Mouse (Mus musculus): ENCODE results near the gene Zfp72. TPM values are rescaled to one million over a fixed set of nuclear protein-coding genes. Genes with fewer than 3 reads are reported as not detected.
A peak's percentile ranks its signal among the peaks of the same experiment; 100 is the strongest.

Zfp72 gene
- total RNA-seq (2021): 1 to 10 TPM; 5.2 to 5.3 TPM
- long read RNA-seq, experiment 1, full-length matches to known transcripts: 4 of 7 reads
- long read RNA-seq, experiment 1, partial matches to known transcripts: 0 of 7 reads
- long read RNA-seq, experiment 1, other reads (novel, unspliced or antisense): 3 of 7 reads
- long read RNA-seq, experiment 2, full-length matches to known transcripts: 3 of 3 reads
- long read RNA-seq, experiment 2, partial matches to known transcripts: 0 of 3 reads
- long read RNA-seq, experiment 2, other reads (novel, unspliced or antisense): 0 of 3 reads

DNA sequence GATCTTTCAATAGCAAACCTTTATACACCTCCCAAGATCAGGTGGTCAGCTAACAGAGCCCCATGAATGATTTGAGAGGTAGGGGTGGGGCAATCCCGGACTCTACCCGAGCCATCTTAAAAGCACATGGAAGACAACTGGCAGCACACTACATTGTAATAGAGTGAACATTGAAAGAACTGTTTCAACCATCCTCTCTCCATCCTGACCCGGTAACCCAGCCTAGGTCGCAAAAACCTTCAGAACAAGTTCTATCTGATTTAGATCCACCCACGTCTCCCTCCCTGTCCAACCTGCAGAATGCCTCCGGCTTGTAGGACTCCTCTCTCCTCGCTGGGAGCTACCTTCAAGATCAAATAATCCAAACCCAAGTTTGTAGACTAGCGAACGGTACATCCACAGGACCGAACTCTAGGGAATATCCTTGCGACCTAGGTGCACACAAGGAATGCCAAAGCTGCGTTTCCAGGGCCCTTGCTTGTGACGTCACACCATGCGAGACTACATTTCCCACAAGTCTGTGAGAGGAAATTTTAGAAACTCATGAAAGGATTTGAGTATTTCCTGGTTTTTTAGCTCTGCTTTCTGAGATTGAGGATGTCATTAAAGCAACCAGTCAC lies at the start of gene Zfp72:
Zfp72 (minus strand) TSS at position 466 of the 620 bp plus-strand sequence.
- DNase-seq (ENCODE audit: low spot score in 2 of 2): peak; percentile 76 to 83

- no peak for DNase-seq (ENCODE audit: low spot score in 2 of 2)
Observed at GRCm38 (mm10) chr13:74439895-74440294, 49.3 kb upstream of the Zfp72 start.

- DNase-seq (ENCODE audit: low spot score in 2 of 2): no peak
Observed at GRCm38 (mm10) chr13:74399298-74399839, 8.7 kb upstream of the Zfp72 start, which contains the start of gene Ftl1-ps1. TSS of gene Ftl1-ps1 (plus strand) at chr13:74399694.

- no peak for DNase-seq (ENCODE audit: low spot score in 2 of 2)
Observed at GRCm38 (mm10) chr13:74391156-74391555, 520 bp upstream of the Zfp72 start.

GRCm38 (mm10) chr13:74389730-74390129 lies 906 bp downstream of the Zfp72 start:
- no peak for DNase-seq (ENCODE audit: low spot score in 2 of 2)

DNA sequence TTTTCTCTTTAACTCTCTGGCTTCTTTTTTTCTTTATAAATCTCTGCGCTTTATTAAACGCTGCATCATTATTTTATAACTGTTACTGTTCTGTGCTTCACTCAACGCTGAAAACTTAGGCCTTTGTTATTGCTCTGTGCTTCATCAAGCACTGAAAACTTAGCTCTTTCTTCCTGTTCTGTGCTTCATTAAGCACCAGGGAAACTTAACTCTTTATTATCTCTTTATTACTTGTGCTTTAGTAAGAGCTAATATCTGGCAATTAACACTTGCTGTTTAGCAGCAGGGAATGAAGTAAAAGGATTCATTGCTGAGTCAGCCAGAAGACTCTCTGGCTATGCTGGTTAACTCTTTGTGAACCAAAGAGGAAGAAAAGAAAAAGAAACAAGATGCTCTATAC lies 8.3 kb downstream of the Zfp72 start:
- no peak for DNase-seq (ENCODE audit: low spot score in 2 of 2)

- DNase-seq (ENCODE audit: low spot score in 2 of 2): no peak
Observed at GRCm38 (mm10) chr13:74381533-74382276, 8.9 kb downstream of the Zfp72 start.

DNA sequence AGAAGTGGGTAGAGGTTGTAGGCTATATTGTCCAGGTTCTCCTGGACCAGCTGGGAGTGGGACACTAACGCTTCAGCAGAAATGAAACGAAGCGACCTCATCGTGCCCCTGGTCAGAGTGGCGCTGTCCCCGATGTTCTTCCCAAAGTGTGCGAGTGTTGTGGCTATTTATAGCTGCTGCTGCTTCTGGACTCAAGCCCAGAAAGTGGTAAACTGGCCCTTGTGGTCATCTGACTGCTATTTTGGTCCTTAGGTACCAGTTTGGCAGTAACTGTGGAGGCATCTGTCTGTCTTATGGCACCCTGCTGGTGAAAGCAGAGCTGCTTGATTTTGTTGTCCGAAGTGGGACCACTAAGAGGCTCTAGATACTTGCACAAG lies 26.8 kb downstream of the Zfp72 start, which contains the start of gene Lrrc14b:
Lrrc14b (minus strand) TSS at position 147 of the 377 bp plus-strand sequence.
- DNase-seq (ENCODE audit: low spot score in 2 of 2): no peak

DNA sequence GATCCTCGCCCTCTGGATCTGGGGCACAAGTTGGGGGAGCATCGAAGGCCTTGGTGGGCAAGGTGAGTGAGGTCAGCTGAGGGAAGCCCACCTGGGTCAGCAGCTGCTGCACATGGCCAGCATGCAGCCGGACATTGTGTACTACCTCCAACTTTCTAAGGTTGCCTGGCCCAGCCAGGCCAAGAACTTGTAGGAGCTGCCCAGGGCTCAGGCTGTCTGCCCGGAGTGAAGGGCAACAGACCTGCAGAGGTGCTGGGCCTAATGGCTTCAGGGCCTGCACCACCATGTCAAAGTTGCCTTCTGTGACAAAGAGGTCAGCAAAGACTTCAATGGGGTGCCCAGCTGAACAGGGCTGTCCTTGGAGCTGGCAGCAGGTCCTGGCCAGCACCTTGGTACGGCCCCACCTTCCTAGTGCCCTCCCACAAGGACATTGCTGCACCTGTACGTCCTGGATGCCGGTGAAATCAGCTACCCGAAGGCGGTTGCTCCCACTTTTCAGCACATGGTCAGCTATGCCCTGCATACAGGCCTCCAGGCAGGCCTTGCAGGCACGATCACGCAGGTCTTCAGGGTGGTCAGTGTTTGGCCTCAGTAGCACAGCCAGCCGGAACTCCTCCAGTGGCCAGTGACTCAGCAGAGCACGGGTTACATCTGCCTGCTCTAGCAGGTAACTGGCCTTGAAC lies 27.3 kb downstream of the Zfp72 start:
- no peak for DNase-seq (ENCODE audit: low spot score in 2 of 2)

DNA sequence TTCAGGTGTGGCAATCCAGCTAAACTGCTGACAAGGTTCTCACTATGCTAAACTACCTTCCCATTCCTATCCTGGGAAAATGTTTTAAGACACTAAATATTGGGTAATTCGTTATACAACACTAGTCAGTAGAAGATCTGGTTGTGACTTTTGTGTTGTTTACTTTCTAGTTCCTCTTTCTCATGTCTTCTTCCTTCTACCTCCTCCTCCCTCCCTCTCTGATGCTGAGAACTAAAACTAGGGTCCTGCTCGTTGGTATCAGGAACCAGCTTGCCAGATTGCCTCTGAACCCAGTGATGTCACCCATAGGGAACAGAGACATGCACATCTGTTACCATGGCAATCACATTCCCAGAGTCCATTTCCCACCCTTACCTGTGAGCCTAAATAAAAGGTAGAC lies 28.4 kb downstream of the Zfp72 start:
- no peak for DNase-seq (ENCODE audit: low spot score in 2 of 2)

DNA sequence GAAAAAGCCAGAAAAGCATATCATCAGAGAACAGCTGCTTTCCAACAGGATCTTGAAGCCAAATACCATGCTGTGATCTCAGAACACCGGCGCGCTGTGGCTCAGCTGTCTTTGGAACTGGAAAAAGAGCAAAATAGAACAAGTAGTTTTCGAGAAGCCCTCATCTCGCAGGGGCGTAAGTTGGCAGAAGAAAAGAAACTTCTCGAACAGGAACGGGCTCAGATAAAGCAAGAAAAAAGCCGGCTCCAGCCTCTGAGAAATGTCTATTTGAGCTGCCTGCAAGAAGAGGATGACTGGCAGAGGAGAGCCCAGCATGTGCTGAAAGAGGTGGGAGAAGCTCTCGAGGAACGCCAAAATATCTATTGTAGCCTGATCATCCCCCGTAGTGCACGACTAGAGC lies 34.1 kb downstream of the Zfp72 start:
- peak; percentile 4 to 28 for DNase-seq (ENCODE audit: low spot score in 2 of 2)

DNA sequence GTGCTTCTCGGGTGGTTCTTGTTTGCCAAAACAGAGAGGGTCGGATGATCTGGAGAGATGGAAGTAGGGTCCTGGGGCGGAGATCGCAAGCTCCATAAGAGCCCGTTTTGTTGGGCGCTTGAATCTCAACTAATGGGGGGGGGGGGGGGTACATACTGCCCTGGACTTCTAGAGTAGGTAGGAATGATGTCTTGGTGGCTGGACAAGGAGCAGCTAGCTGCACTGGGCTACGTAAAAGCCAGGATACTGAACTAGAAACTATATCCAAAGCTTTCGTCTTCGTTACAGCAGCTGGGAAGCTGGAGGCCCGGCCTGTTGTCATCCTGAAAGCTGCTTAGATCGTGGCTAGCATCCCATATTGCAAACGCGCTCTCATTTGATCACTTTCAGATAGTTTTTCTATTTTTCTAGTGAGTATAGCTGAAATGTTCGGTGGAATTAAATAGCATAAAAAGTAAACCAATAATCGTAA lies 40.2 kb downstream of the Zfp72 start:
- DNase-seq (ENCODE audit: low spot score in 2 of 2): no peak

- DNase-seq (ENCODE audit: low spot score in 2 of 2): peak; percentile 95 to 97
Observed at GRCm38 (mm10) chr13:74349566-74350434, 40.8 kb downstream of the Zfp72 start, which contains the start of the genes Sdha and Ccdc127. TSS of gene Sdha (minus strand) at chr13:74350280. TSS of gene Ccdc127 (plus strand) at chr13:74350309.

DNA sequence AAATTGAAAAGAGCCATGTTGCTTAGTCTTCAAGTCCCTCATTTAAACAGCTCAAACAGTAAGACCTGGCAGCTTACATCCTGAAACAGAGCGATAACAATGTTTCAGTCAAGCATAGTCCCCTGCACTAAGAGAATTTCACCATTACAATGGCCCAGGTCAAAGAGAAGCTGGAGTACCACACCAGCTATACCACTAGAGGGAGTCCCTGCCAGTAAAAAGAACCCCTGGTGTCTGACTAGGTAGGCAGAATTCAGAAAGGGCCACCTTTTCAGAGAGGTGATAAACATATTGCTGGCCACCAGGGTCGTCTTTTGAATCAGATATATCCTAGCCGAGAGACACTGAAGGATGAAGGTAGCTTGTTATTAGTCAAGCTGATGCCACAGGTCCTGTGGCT lies 49.6 kb downstream of the Zfp72 start:
- DNase-seq (ENCODE audit: low spot score in 2 of 2): no peak

DNA sequence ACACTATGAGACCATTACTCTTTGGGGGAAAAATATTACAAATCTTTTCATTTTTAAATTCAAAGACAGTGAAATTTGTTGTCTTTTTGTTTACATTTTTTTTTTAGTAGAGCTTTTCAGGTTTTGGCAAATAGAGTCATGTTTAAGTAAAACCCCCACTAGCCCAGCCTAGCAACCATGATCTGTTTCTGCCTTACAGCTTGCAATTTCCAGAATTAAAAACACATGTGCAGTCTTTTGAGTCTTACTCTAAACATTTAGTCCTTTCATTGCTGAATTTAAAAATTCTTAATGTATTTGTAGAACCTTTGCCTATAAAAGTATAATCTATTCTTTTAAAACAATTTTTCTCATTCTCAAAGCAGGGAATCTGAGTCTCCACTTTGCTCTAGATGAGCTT lies 61.3 kb downstream of the Zfp72 start:
- DNase-seq (ENCODE audit: low spot score in 2 of 2): no peak

Small RNA genes lying within 50 kb of the gene (microRNA-seq; reads per million reads assigned to microRNA genes)
- 0 reads per million in 2 experiments for gene Mir692-3

Other genes with a start within 250 kb of the Zfp72 start
- gene Exoc3, start 182.1 kb downstream of the Zfp72 start, total RNA-seq (2021): 10 to 100 TPM; 70.5 to 73.8 TPM
- 1 to 10 TPM; 1.4 to 2.1 TPM for gene Ahrr, start 98.5 kb downstream of the Zfp72 start, total RNA-seq (2021)
- gene Pdcd6, start 73.3 kb downstream of the Zfp72 start, total RNA-seq (2021): 10 to 100 TPM; 79.6 to 79.7 TPM
- 100 to 1,000 TPM; 350 to 353 TPM for gene Sdha, start 40.6 kb downstream of the Zfp72 start, total RNA-seq (2021)
- 10 to 100 TPM; 87.0 to 90.7 TPM for gene Ccdc127, start 40.5 kb downstream of the Zfp72 start, total RNA-seq (2021)
- gene Lrrc14b, start 26.8 kb downstream of the Zfp72 start, total RNA-seq (2021): under 1 TPM in 1 of 2 experiments, not detected in 1; 0.19 TPM
- 100 to 1,000 TPM; 185 to 198 TPM for gene Ftl1-ps1, start 8.9 kb upstream of the Zfp72 start, total RNA-seq (2021)
- gene Zfp825, start 103.2 kb upstream of the Zfp72 start, total RNA-seq (2021): 1 to 10 TPM; 8.0 to 8.1 TPM
- gene Erap1, start 248.7 kb upstream of the Zfp72 start, total RNA-seq (2021): 10 to 100 TPM in 1 of 2 experiments, 1 to 10 TPM in 1; 9.6 to 15.7 TPM